Mouse (Mus musculus): ENCODE data around the gene Igsf6.

The Igsf6 gene

DNA sequence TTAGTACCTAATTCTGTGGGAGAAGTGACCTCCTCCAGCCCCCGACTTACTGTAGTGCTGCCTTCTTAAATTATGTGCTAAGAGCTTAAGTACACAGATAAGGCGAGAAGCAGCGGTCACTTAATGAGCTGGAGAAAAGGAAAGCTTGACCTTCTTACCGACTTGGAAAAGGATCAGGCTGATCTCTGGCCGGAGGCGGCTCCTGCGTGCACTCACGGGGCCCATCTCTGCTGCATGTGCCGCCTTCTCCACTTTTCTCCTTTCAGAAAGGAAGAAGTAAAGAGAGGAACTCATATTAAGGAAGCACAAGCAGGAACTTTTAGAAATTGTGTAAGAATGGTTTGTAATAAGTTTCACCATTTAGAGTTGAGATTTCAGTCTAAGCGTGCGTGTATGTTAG, at the start of gene Igsf6:
Gene Igsf6, minus strand, starts transcription at position 292 of the 400 bp plus-strand sequence.
- no peak for DNase-seq

DNA sequence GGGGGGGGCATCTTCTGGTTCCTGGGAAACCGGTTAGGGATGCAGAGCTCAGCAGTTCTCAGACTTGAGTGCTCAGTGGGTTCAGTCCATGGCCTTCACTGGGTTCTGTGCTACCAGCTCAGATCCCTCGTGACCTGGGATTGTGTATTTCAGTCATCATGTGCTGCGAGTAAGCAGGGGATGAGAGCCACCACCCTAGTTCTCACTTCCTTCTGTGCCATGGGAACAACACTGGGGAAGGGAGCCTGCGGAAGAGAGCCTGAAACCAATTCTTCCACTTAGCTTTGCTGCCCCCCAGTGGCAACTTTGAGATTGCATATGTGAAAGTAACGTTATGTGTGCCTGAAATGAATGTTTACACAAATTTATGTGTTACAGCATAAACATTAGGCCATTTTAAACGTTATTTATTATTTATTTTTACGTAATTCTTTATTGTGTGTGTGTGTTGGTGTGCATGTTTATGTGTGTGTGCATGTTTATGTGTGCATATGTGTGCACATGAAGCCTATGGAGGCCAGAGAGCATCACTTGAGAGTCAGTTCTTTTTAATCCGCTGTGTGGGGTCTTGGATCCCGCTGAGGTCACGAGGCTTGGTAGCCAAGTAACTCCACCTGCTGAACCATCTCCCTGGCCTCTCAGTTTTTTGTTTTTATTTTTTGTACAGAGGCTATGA, 45.9 kb upstream of the Igsf6 start:
- DNase-seq, result peak; percentile 96

DNA sequence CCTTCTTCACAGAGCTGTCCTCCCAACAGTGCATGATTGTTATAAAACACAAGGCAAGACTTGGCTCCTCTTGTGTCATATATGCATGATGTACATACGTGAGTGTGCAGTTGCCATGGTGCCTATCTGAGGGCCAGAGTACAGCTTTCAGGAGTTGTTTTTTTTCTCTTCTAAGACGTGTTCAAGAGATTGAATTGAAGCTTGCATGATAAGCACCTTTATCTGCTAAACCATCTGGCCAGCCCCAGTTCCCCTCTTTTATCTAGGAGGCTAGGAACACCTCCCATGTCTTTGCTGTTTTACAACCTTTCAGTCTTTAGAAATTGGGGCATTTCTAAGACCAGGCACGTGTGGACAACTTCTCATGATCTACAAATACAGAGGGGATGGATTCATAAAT, 37.4 kb upstream of the Igsf6 start:
- no peak for DNase-seq

DNA sequence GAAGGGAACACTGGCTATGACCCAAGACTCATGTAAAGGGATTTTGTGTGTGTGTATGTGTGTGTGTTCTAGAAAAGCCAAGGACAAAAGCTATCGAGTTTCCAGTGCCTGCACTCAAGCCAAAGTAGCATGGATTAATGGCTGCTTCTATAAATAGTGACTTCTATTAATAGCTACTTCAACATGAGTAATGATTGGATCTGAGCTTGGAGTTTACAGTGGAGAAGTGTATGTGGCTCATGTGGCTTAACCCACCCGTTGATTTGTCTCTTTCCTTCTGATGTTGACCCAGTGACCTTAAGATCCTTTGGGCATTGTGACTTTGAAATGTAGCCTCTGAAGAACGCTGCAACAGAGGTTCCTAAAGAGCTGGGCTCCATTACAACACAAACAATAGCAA, 36.9 kb upstream of the Igsf6 start:
- no peak for DNase-seq

DNA sequence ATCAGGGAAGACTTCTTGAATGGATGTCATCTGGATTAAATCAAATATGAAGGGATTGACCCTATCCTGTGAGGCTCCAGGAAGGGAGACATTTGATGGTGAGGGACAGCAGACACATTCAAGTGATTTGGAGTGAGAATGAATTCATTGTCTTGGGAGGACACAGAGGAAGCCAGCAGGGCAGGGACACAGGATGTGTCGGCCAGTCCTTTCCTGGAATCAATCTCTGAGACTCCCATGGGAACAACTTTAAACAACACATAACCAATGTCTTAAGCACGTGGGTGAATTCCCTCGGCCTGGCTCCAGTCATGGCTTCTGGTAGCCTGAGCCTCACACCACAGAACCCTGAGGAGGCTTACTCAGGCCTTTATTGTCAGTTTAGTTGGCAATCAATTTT, 33.5 kb upstream of the Igsf6 start:
- DNase-seq, result no peak

DNA sequence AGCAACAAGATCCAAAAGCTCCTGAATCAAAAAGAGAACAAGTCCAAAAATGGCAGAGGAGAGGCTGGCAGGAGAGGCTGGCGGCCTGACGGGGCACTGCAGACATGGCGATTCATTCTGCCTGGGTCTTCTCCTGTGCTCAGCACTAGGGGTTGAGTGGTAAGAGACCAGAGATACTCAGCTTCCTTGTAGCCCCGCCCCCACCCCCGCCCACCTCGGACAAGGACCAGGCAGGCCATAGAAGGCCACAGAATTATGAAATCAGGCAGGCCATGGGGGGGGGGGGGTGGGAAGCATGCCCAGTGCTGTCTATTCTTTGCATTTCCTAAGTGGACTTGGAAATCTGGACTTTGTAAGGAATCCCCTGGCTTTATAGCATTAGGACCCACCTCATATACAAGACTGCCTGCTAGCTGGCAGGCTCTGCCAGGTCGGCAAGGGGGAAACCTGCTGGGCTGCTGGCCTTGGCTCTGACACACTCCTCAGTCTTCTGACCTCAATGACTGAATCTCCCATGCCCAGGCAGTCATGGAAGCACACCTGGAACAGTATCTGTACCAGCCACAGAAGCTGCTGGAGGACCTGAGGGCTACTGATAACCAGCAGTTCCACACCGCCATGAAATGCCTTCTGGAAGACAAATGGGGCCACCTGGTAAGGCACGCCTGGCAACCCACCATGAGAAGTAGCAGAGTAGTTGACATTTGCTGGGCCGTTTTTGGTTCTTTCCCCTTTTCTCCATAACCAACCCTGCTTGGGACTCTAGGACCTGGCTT, 24.4 kb upstream of the Igsf6 start:
- no peak for DNase-seq

DNA sequence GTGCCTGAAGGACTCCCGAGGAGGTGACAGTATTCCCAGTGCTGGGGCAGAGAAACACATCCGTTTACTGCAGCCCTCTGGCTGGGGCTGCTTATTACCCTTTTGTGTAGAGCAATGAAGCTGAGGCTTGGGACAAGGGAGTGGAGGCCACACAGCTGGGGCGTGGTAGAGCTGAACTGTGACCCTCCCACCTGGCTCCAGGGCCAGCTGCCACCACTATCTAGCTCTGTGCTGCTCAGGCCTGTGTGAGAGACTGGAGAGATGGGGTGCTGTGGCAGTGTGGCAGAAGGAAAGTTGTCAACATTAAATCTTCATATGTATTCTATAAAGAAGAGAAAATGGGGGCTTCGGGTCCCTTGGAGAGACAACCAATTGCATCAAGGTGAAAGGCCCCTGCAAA, 18.7 kb upstream of the Igsf6 start:
- no peak for DNase-seq

DNA sequence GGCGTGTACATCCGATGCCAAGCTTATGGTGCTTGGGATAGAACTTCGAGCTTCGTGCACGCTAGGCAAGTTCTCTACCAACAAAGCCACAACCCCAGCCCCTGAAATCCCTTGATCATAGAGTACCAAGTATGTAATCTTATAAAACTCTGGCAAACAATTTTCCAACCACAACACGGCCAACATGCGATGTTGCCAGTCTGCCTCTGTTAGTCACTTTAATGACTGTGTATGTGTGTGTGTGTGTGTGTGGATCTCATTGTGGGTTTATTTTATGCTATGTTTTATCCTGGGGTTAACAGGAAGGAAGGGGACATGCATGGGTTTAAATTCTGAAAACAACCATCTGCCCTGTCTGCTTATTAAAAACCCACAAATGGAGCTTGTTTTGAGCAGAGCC, 16.4 kb upstream of the Igsf6 start:
- DNase-seq, result no peak

DNA sequence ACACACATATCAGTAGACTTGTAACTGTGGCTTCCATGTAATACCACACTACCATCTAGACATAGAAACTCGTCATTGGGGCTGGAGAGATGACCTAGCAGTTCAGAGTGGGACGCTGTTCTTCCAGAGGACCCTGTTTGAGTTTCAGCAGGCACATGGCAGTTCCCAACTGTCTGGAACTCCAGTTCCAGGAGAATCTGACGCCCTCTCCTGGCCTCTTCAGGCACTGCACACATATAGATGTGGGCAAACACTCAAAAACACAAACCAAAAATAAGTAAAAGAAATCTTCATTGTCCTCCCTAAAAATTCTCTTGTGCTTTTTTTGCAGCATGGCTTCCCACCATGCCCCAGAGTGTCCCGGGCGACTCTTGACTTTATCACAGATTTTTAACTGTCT, 14.4 kb upstream of the Igsf6 start:
- DNase-seq, result no peak

DNA sequence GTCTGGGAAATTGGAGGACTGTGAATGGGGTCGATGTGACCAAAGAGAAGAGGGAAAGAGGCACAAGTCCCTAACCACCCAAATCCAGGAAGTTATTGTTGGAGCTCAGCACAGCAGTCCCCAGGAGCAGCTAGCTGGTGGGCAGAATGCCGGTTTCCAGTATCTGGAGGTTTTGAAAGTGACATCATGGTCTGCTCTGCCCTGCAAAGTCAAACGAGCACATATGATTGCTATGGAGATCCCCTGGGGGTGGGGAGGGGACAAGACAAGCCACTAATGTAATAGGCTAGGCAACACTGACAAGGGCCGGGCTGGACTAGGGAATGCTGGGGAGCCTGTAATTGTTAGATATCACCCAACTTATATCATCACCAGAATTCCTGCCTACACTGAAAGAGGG, 11.1 kb upstream of the Igsf6 start:
- no peak for DNase-seq

DNA sequence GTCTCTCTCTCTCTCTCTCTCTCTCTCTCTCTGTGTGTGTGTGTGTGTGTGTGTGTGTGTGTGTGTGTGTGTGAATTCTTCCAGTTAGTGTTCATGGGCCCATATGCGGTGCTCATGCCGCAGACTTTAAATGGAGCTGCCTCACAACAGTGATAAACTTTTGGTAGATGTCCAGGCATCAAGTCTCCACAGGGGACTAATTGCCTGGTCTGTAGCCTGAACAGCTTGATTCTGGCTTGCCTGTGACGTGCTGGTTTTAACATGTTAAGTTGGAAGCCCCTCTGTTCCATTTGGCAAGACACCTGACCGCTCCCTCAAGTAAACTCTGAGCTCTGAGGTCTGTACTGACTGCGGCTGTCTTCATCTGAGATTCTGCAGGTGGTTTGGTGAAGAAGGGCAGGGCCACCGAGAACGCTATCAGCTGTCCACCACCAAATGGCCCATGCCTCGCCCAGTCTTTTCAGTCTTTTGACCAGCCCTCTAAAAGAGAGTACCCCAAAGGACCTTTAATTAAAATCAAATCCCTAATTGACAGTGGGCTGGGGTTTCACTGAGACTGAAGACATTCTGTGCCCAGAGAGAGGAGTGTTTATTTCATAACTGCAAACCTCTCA, 10.6 kb upstream of the Igsf6 start:
- no peak for DNase-seq

DNA sequence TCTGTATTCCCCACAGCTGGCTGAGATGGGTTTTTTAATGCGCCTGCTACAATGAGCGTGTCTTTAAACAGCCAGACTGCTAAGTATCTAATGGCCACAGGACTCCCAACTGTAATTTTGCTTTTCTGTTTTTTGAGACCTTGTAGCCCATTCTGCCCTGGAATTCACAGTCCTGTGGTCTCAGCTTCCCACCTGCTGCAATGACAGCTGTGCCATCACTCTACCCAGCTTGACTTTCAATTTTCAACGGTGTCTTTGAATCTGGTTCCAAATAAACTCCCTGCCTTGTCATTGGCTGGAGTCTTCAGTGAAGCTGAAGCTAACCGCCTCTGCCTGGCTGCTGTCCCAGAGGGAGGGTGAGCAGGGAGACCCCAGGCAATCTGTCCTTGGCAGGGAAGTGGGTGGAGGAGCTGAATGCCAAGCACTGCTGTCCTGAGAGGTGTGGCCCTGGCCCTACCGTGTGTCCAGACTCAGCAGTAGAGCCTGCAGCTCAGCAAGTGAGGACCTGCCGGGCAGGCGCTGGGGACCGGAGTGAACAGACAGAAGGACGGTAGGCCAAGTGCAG, 8.7 kb upstream of the Igsf6 start:
- DNase-seq, result peak; percentile 34

DNA sequence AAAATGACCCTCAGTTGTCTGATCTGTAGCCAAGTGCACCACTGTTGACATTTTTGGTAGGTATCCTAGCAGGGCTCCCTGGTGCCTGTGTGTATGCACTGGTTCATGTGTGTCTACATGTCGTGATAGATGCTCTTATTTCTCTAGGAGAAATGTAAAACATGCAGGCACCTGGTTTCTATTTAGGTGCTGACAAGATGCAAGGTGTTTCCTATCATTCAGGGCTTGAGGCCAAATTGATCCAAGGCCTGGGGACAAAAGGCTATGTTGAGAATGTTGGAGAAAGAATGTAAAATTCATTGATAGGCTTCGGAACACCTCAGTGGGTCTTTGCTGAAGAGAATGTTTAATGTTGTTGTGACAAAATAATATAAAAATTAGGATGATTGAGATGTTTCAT, 7.4 kb upstream of the Igsf6 start:
- no peak for DNase-seq

DNA sequence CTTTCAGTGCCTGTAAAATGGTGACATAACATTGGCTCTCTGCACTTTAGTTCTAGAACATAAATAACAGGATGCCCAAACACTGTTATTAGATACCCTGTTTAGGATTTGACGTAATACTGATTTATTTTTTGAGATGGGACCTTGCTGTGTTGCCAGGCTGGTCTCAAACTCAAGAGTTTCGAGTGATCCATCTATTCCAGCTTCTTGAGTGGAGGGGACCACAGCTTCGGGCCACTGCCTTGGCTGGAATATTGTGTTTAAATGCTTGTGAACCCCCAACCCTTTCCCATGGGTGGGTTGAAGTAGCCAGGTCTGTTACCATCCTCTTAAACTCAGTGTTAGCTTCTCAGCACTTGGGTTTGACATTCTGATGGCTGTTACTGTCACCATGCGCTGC, 7.0 kb upstream of the Igsf6 start, which contains the start of gene Otoa:
Gene Otoa, plus strand, starts transcription at position 301 of the 400 bp plus-strand sequence.
- DNase-seq, result no peak

DNA sequence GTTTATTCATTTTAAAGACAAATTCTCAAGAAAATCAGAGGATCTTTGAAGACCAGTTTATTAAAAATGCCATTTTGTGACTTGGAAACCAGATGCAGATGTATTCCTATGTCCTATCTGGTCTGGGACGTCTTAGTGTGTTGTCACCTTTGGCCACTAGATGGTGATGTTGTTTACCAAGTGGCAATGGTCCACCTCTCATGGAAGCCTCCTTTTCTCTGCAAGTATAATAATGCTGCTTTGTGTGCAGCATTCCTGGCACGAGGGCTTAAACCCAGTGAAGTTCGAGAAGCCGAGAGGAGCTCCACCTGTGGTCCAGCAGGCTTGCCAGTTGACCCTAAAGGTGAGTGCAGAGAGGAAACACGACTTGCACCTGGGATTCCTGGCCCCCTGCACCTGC, 3.5 kb upstream of the Igsf6 start:
- peak; percentile 50 for DNase-seq

DNA sequence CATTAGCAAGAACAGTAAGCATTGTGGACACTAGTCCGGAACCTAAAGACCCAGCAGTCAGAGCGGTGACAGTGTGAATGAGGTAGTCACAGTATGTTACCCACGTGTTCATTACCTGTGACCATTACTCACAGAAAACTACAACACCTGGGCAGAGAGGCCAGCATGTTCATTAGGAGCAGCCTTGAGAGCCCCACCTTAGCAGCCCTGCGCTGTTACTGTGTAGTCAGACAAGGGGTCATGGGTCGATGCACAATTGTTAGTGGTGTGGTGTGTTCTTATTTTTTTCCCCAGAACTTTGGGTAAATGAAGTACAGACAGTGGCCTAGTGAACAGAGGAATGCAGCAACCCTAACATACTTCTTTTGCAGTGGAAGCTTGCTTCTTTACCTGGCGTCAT, 2.9 kb upstream of the Igsf6 start:
- no peak for DNase-seq

DNA sequence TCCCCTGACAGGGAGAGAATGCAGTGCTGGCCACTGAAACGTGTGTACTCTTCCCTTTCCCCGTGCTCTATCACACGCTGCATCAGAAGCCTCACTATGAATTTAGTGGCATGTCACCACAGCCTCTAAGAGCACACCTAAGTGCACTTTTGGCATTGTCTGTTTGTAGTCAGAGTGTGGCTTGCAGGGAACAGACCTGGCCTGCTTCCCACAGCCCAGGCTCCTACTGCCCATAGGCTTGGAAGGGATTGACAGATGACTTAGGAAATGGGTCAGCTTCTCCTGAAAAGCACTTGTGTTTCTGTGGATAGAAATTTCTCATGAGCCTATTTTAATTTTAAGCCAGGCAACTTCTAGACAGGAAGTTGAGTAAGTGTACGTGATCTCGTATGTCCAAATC, 1.0 kb upstream of the Igsf6 start:
- DNase-seq, result no peak

DNA sequence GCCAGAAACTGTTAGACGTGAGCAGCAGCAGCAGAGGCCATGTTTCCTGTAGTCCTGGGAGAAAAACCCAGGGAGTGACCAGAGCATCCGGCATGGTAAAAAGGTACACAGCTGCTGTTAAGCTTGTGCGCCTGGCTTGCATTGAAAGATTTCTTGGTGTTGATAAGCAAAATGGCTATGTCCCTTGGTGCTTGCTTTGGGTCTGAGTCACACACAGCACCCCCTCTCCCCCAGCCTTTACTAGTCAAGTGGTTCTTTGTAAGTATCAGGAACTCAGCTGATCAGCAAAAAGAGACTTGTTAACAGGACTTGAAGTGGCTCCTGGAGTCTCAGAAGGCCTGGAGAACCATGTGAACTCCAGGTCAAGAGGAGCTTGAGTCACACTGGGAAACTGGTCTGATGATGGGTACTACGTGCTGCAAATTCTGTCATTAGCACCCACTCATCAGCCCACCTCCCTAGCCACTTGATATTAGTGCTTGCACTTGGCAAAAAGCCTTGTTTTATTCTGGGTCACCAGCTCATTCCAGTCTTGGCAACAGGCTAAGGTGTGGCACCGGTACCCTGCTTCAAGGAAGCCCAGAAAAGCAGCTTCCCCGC, 529 bp upstream of the Igsf6 start:
- DNase-seq, result no peak

DNA sequence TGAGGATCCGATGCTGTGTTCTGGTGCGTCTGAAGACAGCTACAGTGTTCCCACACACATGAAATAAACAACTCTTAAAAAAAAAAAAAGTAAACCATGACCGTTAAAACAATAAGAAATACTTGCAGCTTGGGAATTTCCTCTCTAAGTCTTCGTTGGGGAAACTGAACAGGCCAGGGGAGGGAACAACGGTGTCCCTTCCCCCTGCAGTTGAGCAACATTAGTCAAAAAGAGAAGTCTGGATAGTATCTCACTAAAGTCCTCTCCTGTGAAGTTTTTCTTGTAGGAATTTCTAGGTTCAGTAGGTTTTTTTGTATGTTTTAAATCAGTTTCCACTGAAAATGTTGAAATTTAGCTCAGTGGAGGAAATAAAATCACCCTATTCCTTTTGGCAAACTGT, 1.9 kb downstream of the Igsf6 start:
- no peak for DNase-seq

DNA sequence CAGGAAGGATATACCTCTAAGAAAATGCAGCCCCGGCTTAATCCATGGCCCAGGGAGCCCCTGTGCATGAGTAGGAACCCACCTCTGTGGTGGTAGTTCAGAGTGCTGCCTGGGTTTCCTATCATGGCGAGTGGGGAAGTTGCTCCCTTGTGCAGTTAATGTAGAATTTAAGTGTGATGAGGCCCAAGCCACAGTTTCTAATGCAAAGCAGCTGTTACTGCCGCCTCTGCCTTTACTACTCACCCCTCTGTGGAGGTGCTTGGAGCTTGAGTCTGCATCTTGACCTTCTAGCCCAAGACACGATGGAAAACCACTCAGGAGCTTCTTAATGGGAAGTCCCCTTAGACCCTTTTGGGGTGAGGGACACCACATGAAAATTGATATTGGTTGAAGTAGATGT, 3.1 kb downstream of the Igsf6 start:
- DNase-seq, result no peak

DNA sequence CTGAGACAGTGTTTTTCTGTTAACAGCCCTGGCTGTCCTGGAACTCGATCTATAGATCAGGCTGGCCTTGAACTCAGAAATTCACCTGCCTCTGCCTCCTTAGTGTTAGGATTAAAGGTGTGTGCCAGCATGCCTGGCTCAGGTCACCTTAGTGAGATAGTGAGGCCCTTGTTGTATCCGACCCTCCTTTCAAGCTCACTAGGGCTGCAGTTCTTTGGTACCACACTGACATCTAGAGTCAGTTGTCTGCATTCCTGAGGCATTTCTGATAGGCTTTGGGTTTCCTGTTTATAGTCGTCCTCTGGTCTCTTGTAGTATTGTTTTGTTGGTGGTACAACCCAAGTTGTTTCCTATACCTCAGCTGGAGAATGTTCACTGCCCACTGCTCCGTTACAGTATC, 10.1 kb downstream of the Igsf6 start:
- DNase-seq, result no peak

DNA sequence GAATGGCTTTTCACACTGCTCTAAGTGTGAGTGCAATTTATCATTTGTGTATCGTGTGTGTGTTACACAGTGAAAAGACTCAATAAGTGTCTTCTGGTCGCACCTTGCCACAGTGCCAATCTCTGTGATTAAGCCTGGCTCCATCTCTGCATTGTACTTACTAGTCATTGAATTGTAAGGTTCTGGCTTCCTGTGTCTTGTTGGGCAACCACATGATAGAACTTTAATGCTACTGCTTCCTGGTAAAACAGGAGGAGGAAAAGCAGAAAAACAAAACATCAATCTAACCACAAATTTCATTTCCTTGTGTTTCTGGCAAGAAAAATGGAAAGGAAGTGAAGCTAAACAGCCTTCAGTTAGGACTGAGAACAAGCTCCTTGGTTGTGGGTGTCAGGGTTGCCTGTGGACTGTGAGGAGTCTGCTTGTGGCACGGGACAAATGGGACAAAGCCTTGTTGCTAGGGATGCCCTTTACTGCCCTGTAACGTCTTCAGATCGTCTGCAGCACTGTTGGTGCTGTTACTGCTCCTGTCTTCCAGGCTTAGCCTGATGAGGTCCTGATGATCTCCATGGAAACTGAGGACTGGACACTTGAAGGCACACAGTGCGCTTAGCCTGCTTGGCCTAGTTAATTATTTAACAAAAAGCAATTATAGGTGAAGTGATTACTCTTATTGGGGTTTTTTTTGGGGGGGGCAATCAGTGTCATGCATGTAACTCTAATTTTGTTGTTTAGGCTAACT, 14.7 kb downstream of the Igsf6 start:
- DNase-seq, result no peak

DNA sequence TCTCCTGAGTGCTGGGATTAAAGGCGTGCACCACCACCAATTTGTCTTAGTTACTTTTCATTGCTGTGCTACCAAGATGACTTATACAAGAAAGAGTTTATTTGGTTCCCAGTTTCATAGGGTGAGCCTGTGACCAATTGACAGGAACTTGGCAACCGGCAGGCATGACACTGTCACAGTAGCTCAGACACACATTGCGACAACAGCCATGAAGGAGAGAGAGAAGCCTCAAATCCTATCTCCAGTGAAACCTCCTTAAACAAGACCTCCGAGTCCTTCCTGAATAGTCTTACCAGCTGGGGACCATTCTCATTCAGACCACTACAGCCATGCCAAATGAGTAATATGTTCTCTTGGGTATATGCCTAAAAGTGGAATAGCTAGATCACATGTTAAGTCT, 21.3 kb downstream of the Igsf6 start:
- no peak for DNase-seq

Measured in right cerebral cortex, postnatal 4 days (tissue).